Mouse (Mus musculus) lung, embryonic 16.5 days (tissue): ENCODE measurements around the gene Nos1. TPM values are rescaled to one million over a fixed set of nuclear protein-coding genes. Genes with fewer than 3 reads are reported as not detected.
A peak's percentile ranks its signal among the peaks of the same experiment; 100 is the strongest.

Source experiments
- ATAC-seq: fragments of 200-750 bp; cut with Nextera tagmentation; 2 replicates; pipeline ENCODE4 v1.8.0; 2017; ENCODE audit warnings: low read depth, mild to moderate bottlenecking, moderate library complexity
- H3K27ac ChIP-seq: fragments of 300-500 bp; sonication (generic); 2 replicates; pipeline ENCODE4 v1.5.1; 2014; ENCODE audit warnings: mild to moderate bottlenecking, control low read depth, low read length
- H3K27me3 ChIP-seq: fragments of 300-500 bp; sonication (generic); 2 replicates; pipeline ENCODE4 v1.6.1; 2014; ENCODE audit warnings: low read depth, low read length, mixed read lengths; ENCODE audit not compliant: control insufficient read depth, insufficient read depth
- H3K36me3 ChIP-seq: fragments of 300-500 bp; sonication (generic); 2 replicates; pipeline ENCODE4 v1.6.1; 2014; ENCODE audit warnings: low read length; ENCODE audit not compliant: control insufficient read depth, insufficient read depth
- H3K4me1 ChIP-seq: fragments of 300-500 bp; sonication (generic); replicated peaks from 2 replicates; pipeline ENCODE4 v1.6.1; 2014; ENCODE audit warnings: low read length, mixed read lengths; ENCODE audit not compliant: control insufficient read depth, insufficient read depth
- H3K4me2 ChIP-seq: fragments of 300-500 bp; sonication (generic); 2 replicates; pipeline ENCODE4 v1.6.1; 2014; ENCODE audit warnings: low read depth, low read length, control low read depth
- H3K4me3 ChIP-seq: fragments of 300-500 bp; sonication (generic); 2 replicates; pipeline ENCODE4 v1.5.1; 2014; ENCODE audit warnings: mild to moderate bottlenecking, low read length, control low read depth
- H3K9ac ChIP-seq: fragments of 300-500 bp; sonication (generic); 2 replicates; pipeline ENCODE4 v1.6.1; 2014; ENCODE audit warnings: low read length, control low read depth
- H3K9me3 ChIP-seq: fragments of 300-500 bp; sonication (generic); 2 replicates; pipeline ENCODE4 v1.6.1; 2016; ENCODE audit warnings: low read length; ENCODE audit not compliant: control insufficient read depth
- WGBS: fragments of 180-500 bp; shearing (Covaris S2); extraction: QIAGEN DNeasy Blood & Tissue Kit; methylation state at CpG from one replicate; pipeline ENCODE4 v1.1.7; 2014; 5-methylcytosine and 5-hydroxymethylcytosine counted together
- polyA plus RNA-seq: library from polyadenylated mRNA; unstranded; fragments of >200 nt; fragmentation: Nextera tagmentation; extraction: Ambion mirVana; gene quantifications from 2 replicates; pipeline ENCODE4 v1.2.1, GENCODE M21; 2015

Gene Nos1
- polyA plus RNA-seq, 1 experiment from 2014 or later, result 0.10 TPM

- 48% methylated on average over 10 of the region's 11 CpGs for WGBS
These were observed 44.5 kb downstream of the Nos1 start for GRCm38 (mm10) chr5:117825336-117825735.

GRCm38 (mm10) chr5:117827366-117827765, 46.5 kb downstream of the Nos1 start:
- Histone ChIP-seq H3K9ac (no peak overlapping the region), H3K4me1 (no peaks in the 10 kb centered on the region), H3K9me3 (no peaks in the 10 kb centered on the region), H3K4me2 (no peak overlapping the region), H3K27ac (no peak overlapping the region), H3K27me3 (no peaks in the 10 kb centered on the region), H3K36me3 (no peaks in the 10 kb centered on the region), H3K4me3 (no peak overlapping the region)
- no peak for ATAC-seq
- 62% methylated on average over 6 of the region's 6 CpGs for WGBS

More at GRCm38 (mm10) chr5:117825336-117825735, 44.5 kb downstream of the Nos1 start:
- no peak overlapping the region for H3K4me3 ChIP-seq
- no peaks in the 10 kb centered on the region for H3K36me3 ChIP-seq
- H3K4me2 ChIP-seq, result no peak overlapping the region
- H3K9me3 ChIP-seq, result no peaks in the 10 kb centered on the region
- H3K27me3 ChIP-seq, result no peaks in the 10 kb centered on the region
- H3K9ac ChIP-seq, result no peak overlapping the region
- H3K4me1 ChIP-seq, result no peaks in the 10 kb centered on the region
- H3K27ac ChIP-seq, result no peak overlapping the region
- ATAC-seq, result peak; percentile 38; the same call in 1 of the 2 replicates

GRCm38 (mm10) chr5:117836930-117837329, 56.1 kb downstream of the Nos1 start:
- no peak overlapping the region for H3K4me2 ChIP-seq
- no peak for ATAC-seq
- H3K27ac ChIP-seq, result no peak overlapping the region
- no peaks in the 10 kb centered on the region for H3K36me3 ChIP-seq
- H3K9me3 ChIP-seq, result no peaks in the 10 kb centered on the region
- no peaks in the 10 kb centered on the region for H3K4me1 ChIP-seq
- 6% methylated on average over 5 of the region's 5 CpGs for WGBS
- H3K27me3 ChIP-seq, result peaks cover 37% of the 10 kb centered on the region
- no peak overlapping the region for H3K9ac ChIP-seq
- no peak overlapping the region for H3K4me3 ChIP-seq

- no peaks in the 10 kb centered on the region for H3K36me3 ChIP-seq
- no peak overlapping the region for H3K27ac ChIP-seq
- peaks cover 45% of the 10 kb centered on the region for H3K27me3 ChIP-seq
- H3K4me2 ChIP-seq, result no peak overlapping the region
- whole genome bisulfite sequencing, result 28% methylated on average over 9 of the region's 9 CpGs
- H3K9me3 ChIP-seq, result no peaks in the 10 kb centered on the region
- H3K4me1 ChIP-seq, result no peaks in the 10 kb centered on the region
- ATAC-seq, result no peak
- no peak overlapping the region for H3K9ac ChIP-seq
- H3K4me3 ChIP-seq, result no peak overlapping the region
These were observed 56.9 kb downstream of the Nos1 start for GRCm38 (mm10) chr5:117837731-117838130.

GRCm38 (mm10) chr5:117839501-117839900, 58.7 kb downstream of the Nos1 start:
- Histone ChIP-seq H3K9me3 (no peaks in the 10 kb centered on the region), H3K9ac (no peak overlapping the region), H3K4me1 (no peaks in the 10 kb centered on the region), H3K4me3 (no peak overlapping the region), H3K27me3 (peaks cover 60% of the 10 kb centered on the region), H3K36me3 (no peaks in the 10 kb centered on the region), H3K27ac (no peak overlapping the region), H3K4me2 (no peak overlapping the region)
- 48% methylated on average over 7 of the region's 7 CpGs for WGBS
- ATAC-seq, result no peak

- Histone ChIP-seq H3K4me2 (no peak overlapping the region), H3K27ac (no peak overlapping the region), H3K9ac (no peak overlapping the region), H3K27me3 (peaks cover 60% of the 10 kb centered on the region), H3K4me3 (no peak overlapping the region), H3K36me3 (no peaks in the 10 kb centered on the region), H3K4me1 (no peaks in the 10 kb centered on the region), H3K9me3 (no peaks in the 10 kb centered on the region)
- no peak for ATAC-seq
- 42% methylated on average over 9 of the region's 9 CpGs for WGBS
These were observed 59.4 kb downstream of the Nos1 start for GRCm38 (mm10) chr5:117840203-117840602.

- H3K4me3 ChIP-seq, result no peak overlapping the region
- no peaks in the 10 kb centered on the region for H3K4me1 ChIP-seq
- no peak overlapping the region for H3K9ac ChIP-seq
- ATAC-seq, result no peak
- H3K27ac ChIP-seq, result no peak overlapping the region
- no peaks in the 10 kb centered on the region for H3K36me3 ChIP-seq
- no peak overlapping the region for H3K4me2 ChIP-seq
- 28% methylated on average over 5 of the region's 5 CpGs for WGBS
- peaks cover 60% of the 10 kb centered on the region for H3K27me3 ChIP-seq
- no peaks in the 10 kb centered on the region for H3K9me3 ChIP-seq
These were observed 60.2 kb downstream of the Nos1 start for GRCm38 (mm10) chr5:117840988-117841387.

GRCm38 (mm10) chr5:117841651-117842347, 61.0 kb downstream of the Nos1 start:
- WGBS, result under 1% methylated on average over 43 of the region's 44 CpGs
- Histone ChIP-seq H3K4me2 (0 out of 2 replicates have a peak overlapping the region, but pooled peaks have one; percentile 6), H3K4me1 (no peaks in the 10 kb centered on the region), H3K4me3 (no peak overlapping the region), H3K9ac (no peak overlapping the region), H3K36me3 (no peaks in the 10 kb centered on the region), H3K27me3 (peaks cover 60% of the 10 kb centered on the region), H3K9me3 (no peaks in the 10 kb centered on the region), H3K27ac (no peak overlapping the region)
- peak; percentile 87 for ATAC-seq

- WGBS, result 5% methylated on average over 14 of the region's 14 CpGs
- Histone ChIP-seq H3K9me3 (no peaks in the 10 kb centered on the region), H3K4me1 (no peaks in the 10 kb centered on the region), H3K9ac (no peak overlapping the region), H3K4me3 (no peak overlapping the region), H3K27ac (no peak overlapping the region), H3K27me3 (peaks cover 59% of the 10 kb centered on the region), H3K36me3 (no peaks in the 10 kb centered on the region), H3K4me2 (no peak overlapping the region)
- no peak for ATAC-seq
These were observed 61.9 kb downstream of the Nos1 start for GRCm38 (mm10) chr5:117842699-117843098.
